Mouse (Mus musculus) kidney, embryonic 16.5 days (tissue): Measurements from ENCODE around the gene Nsg2. TPM values are rescaled to one million over a fixed set of nuclear protein-coding genes. Genes with fewer than 3 reads are reported as not detected.

Source experiments
- ATAC-seq: fragments of 200-750 bp; cut with Nextera tagmentation; 2 replicates; pipeline ENCODE4 v1.8.0; 2017; ENCODE audit warnings: moderate TSS enrichment; ENCODE audit not compliant: low FRiP score, low TSS enrichment
- H3K27ac ChIP-seq: fragments of 300-500 bp; sonication (generic); 2 replicates; pipeline ENCODE4 v1.5.1; 2014; ENCODE audit warnings: low read length
- H3K27me3 ChIP-seq: fragments of 300-500 bp; sonication (generic); 2 replicates; pipeline ENCODE4 v1.6.1; 2014; ENCODE audit warnings: low read length, control low read depth, mixed read lengths; ENCODE audit not compliant: insufficient read depth
- H3K36me3 ChIP-seq: fragments of 300-500 bp; sonication (generic); 2 replicates; pipeline ENCODE4 v1.6.1; 2014; ENCODE audit warnings: low read length, control low read depth, mixed read lengths; ENCODE audit not compliant: insufficient read depth
- H3K4me1 ChIP-seq: fragments of 300-500 bp; sonication (generic); 2 replicates; pipeline ENCODE4 v1.6.1; 2014; ENCODE audit warnings: low read length, control low read depth, mixed read lengths; ENCODE audit not compliant: insufficient read depth
- H3K4me2 ChIP-seq: fragments of 300-500 bp; sonication (generic); replicated peaks from 2 replicates; pipeline ENCODE4 v1.6.1; 2014; ENCODE audit warnings: low read depth, low read length
- H3K4me3 ChIP-seq: fragments of 300-500 bp; sonication (generic); 2 replicates; pipeline ENCODE4 v1.5.1; 2014; ENCODE audit warnings: mild to moderate bottlenecking, low read length
- H3K9ac ChIP-seq: fragments of 300-500 bp; sonication (generic); replicated peaks from 2 replicates; pipeline ENCODE4 v1.6.1; 2014; ENCODE audit warnings: low read length
- H3K9me3 ChIP-seq: fragments of 300-500 bp; sonication (generic); 2 replicates; pipeline ENCODE4 v1.6.1; 2016; ENCODE audit warnings: low read length, control low read depth
- WGBS: fragments of 180-500 bp; shearing (Covaris S2); extraction: QIAGEN DNeasy Blood & Tissue Kit; methylation state at CpG from one replicate; pipeline ENCODE4 v1.1.7; 2014; 5-methylcytosine and 5-hydroxymethylcytosine counted together
- polyA plus RNA-seq: library from polyadenylated mRNA; unstranded; fragments of >200 nt; fragmentation: Nextera tagmentation; extraction: Ambion mirVana; gene quantifications from 2 replicates; pipeline ENCODE4 v1.2.1, GENCODE M21; 2015

Gene Nsg2
- polyA plus RNA-seq, 1 experiment from 2014 or later = 5.9 TPM

DNA sequence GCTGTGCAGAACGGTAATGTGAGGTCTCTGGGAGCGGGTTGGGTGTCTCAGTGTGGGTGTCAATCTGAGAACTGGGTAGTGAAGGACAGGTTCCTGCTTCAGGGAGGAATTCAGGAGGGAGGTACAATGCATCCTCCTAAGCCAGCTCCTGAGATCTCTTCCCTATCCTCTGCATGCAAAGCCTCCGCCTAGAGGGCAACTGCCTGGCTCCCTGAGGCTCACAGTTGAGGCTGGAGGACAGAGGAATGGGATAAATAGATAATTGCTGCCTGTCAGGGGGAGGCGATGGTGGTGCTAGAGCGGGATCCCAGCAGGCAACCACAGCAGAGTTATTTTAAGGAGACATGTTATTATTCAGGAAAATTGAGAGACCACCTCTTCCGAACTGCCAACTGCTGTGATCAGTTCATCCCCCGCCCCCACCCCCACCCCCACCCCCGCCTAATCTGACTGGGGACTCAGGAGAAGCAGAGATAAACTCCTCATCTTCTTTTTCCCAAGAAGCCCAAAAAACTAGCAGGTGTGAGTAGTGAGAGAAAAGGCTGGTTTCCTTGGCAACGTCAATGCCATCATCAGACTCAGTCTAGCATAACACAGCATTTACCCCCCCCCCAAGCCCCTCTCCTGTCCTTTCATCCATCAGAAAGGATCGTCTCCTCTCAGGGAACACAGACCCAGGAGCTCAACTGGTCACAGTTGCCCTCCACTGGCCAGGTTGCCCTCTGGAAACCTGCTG lies 63.7 kb downstream of the Nsg2 start:
- Histone ChIP-seq H3K4me1 (no peaks in the 10 kb centered on the region), H3K27me3 (no peaks in the 10 kb centered on the region), H3K4me2 (no peak overlapping the region), H3K9me3 (no peaks in the 10 kb centered on the region), H3K4me3 (no peak overlapping the region), H3K9ac (no peak overlapping the region), H3K36me3 (no peaks in the 10 kb centered on the region), H3K27ac (no peak overlapping the region)
- no peak for ATAC-seq
- 27% methylated on average over 10 of the region's 10 CpGs for WGBS

DNA sequence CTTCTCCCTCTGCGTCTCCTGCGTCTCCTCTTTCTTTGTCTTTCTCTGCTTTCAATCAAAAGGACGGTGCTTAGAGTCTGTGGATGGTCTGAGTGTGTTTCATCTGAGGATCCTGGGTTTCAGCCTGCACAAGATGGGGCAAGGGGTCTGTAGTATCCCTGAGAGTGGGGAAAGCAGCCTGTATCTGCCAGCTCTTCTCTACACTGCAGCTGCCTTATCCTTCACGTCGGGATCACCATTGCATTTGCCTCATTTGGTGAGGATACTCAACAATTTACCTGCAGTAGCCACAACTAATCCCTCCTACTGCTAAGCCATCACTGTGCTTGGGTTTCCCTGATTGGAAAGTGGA lies 64.2 kb downstream of the Nsg2 start:
- Histone ChIP-seq H3K9ac (no peak overlapping the region), H3K36me3 (no peaks in the 10 kb centered on the region), H3K27me3 (no peaks in the 10 kb centered on the region), H3K4me3 (no peak overlapping the region), H3K9me3 (no peaks in the 10 kb centered on the region), H3K27ac (no peak overlapping the region), H3K4me1 (no peaks in the 10 kb centered on the region), H3K4me2 (no peak overlapping the region)
- ATAC-seq = no peak
- WGBS = 29% methylated on average over 5 of the region's 5 CpGs

DNA sequence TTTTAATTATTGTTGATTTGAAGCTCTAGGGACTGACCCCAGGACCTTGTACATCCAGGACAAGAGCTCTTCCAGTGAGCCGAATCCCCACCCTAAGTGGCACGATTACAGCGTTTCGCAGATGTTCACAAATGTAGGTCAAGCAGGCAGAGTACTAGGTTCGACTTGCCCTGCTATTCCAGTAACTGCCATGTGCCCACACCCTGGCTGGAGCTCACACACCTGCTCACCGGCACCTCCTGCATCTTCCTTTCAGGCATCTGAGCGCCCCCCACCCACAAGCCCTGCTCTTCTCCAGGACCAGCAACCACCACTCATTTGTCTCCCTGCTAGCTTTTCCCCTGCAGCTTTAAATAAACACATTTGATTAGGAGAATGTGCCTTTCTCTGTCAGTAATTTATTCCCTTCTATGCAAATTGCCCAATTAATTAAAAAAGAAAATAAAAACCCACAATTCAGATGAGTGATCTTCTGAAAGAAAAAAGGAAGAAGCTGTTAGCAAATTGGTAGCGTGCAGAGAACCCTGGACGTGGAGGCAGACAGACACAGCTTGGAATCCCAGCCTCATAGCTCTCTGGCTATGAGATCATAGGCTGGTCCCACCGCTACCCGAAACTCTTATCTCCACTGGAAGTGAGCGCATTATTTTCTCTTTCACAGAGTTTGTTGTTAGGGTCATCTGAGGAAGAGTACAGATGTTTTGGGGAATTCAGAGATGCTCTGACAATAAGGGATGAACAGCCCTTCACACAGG lies 68.7 kb downstream of the Nsg2 start:
- H3K4me2 ChIP-seq = no peak overlapping the region
- 77% methylated on average over 12 of the region's 12 CpGs for WGBS
- no peaks in the 10 kb centered on the region for H3K4me1 ChIP-seq
- no peaks in the 10 kb centered on the region for H3K9me3 ChIP-seq
- no peak overlapping the region for H3K9ac ChIP-seq
- ATAC-seq = no peak
- no peaks in the 10 kb centered on the region for H3K27me3 ChIP-seq
- H3K27ac ChIP-seq = no peak overlapping the region
- no peaks in the 10 kb centered on the region for H3K36me3 ChIP-seq
- H3K4me3 ChIP-seq = no peak overlapping the region

DNA sequence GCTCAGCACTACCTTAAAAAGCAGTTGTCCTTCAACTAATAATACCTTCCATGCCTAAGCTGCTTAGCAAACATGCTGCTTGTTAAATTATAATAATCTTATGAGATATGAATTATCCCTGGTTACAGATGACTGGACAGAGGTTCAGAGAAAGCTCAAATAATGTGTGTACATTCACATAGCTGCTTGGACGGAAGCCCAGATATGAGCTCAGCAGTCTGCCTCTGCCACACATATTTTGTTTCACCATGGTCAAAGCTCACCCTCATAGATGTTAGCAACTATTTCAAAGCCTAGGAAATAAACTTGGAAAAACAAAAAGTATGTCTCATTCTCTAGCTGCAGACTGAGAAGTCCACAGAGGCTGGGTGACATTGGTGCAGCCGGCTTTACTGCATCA lies 74.9 kb downstream of the Nsg2 start:
- peak; percentile 63 for ATAC-seq

DNA sequence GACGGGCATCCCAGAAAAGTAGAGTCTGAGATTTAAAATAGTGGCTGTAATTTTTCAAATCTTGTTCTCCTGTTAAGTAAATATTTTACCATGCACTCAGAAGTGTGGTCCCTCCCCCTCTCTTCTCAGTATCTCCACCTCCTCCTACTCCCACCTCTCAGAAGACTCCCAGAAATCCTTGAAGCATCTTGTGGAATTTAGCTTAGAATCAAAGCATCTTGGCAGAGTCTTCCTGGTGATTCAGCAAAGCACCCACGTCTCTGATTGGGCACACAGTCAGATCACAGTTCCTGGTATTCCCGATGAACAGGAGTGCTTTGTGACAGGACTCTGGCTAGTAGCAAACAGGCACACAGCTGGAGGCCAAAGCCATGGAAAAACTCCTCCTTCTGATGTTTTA lies 83.2 kb downstream of the Nsg2 start:
- WGBS = 61% methylated on average over 3 of the region's 3 CpGs
- H3K27me3 ChIP-seq = no peaks in the 10 kb centered on the region
- H3K36me3 ChIP-seq = no peaks in the 10 kb centered on the region
- H3K9ac ChIP-seq = no peak overlapping the region
- H3K4me3 ChIP-seq = no peak overlapping the region
- ATAC-seq = no peak
- no peaks in the 10 kb centered on the region for H3K4me1 ChIP-seq
- H3K9me3 ChIP-seq = no peaks in the 10 kb centered on the region
- no peak overlapping the region for H3K4me2 ChIP-seq
- H3K27ac ChIP-seq = no peak overlapping the region

More for the DNA sequence above, 74.9 kb downstream of the Nsg2 start:
- Histone ChIP-seq H3K4me2 (no peak overlapping the region), H3K36me3 (no peaks in the 10 kb centered on the region), H3K9me3 (no peaks in the 10 kb centered on the region), H3K9ac (no peak overlapping the region), H3K27me3 (no peaks in the 10 kb centered on the region), H3K4me3 (no peak overlapping the region), H3K4me1 (peaks cover 13% of the 10 kb centered on the region; the same call in 1 of the 2 replicates), H3K27ac (peak overlapping the region; percentile 36)
- WGBS = 60% methylated on average over 2 of the region's 2 CpGs

DNA sequence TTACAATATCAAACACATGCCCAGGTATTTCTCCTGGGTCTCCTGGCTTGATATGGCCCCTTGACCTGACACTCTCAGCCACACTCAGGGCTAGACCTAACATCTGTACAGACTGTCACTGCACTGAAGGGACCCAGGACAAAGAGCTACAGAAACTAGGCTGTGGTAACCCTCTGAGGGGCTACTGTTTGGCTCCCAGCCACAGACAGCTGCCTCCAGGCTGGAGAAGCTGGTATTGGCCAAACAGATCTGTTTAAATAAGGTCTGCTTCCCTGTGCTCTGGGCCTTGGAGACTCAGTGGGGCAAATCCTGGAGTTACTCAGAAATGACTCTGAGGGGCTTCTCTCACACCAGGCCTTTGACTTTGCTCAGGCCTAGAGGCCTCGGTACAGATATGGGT lies 86.3 kb downstream of the Nsg2 start:
- H3K4me3 ChIP-seq = no peak overlapping the region
- no peak for ATAC-seq
- no peak overlapping the region for H3K4me2 ChIP-seq
- H3K9me3 ChIP-seq = no peaks in the 10 kb centered on the region
- H3K9ac ChIP-seq = no peak overlapping the region
- no peaks in the 10 kb centered on the region for H3K36me3 ChIP-seq
- H3K4me1 ChIP-seq = no peaks in the 10 kb centered on the region
- H3K27me3 ChIP-seq = no peaks in the 10 kb centered on the region
- 90% methylated on average over 1 of the region's 1 CpGs for WGBS
- H3K27ac ChIP-seq = no peak overlapping the region

DNA sequence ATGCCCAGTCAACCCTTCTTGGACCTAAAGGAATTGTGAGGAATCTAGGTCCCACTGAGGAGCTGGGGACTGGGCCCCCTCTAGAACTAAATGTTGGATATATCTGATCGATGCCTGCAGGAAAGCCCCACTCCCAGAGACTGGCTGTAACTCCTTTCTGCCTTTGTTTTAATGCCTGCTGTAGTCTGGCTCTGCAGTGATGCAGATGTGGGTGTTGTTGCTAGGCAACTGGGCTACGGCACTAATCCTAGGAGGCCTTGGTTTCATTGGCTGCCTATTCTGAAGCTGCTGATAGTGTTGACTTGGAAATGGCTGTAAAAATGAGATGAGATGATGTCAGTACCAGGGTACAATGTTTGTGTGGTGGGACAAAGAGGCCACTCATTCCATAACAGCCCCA lies 87.1 kb downstream of the Nsg2 start:
- no peak overlapping the region for H3K27ac ChIP-seq
- 25% methylated on average over 2 of the region's 2 CpGs for WGBS

DNA sequence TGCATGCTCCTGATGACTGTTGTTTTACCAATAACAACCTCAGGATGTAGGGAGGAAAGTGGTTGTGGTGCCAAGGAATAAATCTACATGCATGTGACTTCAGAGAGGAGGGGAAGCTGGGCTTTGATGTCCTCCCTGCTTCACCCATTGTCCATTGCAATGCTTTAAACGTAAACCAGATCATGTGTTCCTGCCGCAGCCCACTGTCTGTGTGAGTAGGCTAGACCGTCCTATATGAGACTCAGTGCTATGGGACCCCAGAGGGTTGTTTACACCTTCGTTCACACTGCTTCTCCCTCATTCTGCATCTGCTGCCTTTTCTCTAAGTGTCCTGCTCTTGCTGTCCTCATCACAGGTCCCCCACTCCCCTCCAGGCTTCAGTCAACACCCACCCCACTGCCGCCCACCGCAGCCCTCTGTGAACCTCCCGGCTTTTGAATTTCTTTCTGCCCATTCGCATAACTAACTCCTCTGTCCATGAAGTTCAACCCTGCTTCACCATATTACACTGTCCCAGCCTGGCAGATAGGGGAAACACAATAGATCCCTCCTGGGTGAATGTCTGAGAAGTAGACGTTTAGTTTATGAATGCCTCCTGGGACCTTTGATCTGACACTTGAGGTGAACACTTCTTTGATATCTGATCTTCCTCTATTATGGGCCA lies 87.6 kb downstream of the Nsg2 start:
- 69% methylated on average over 9 of the region's 9 CpGs for WGBS
- no peak for ATAC-seq
- H3K9me3 ChIP-seq = no peaks in the 10 kb centered on the region
- no peak overlapping the region for H3K4me2 ChIP-seq
- no peak overlapping the region for H3K27ac ChIP-seq
- no peak overlapping the region for H3K9ac ChIP-seq
- H3K4me1 ChIP-seq = no peaks in the 10 kb centered on the region
- no peaks in the 10 kb centered on the region for H3K27me3 ChIP-seq
- H3K36me3 ChIP-seq = no peaks in the 10 kb centered on the region
- H3K4me3 ChIP-seq = no peak overlapping the region

More for the DNA sequence above, 87.1 kb downstream of the Nsg2 start:
- no peak for ATAC-seq
- no peak overlapping the region for H3K4me3 ChIP-seq
- H3K4me1 ChIP-seq = no peaks in the 10 kb centered on the region
- H3K9ac ChIP-seq = no peak overlapping the region
- H3K36me3 ChIP-seq = no peaks in the 10 kb centered on the region
- H3K4me2 ChIP-seq = no peak overlapping the region
- H3K9me3 ChIP-seq = no peaks in the 10 kb centered on the region
- no peaks in the 10 kb centered on the region for H3K27me3 ChIP-seq

DNA sequence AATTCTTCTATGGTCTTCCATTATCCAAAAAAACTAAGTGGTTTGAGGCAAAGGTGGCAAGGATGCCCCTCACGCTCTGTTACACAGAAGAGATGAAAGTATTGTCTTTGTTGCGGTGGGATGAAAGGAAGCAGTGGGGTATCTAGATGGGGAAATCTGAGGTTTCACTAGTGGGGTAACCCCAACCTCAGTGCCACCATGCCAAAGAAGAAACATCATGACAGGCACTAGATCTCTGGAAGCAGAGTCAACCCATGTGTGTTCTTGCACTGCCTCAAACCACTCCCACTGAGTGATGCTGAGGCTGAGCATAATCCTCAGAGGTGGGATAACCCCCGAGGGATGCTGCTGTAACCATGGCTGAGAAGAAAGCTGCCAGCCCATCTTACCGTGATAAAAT lies 95.5 kb downstream of the Nsg2 start:
- H3K27me3 ChIP-seq = no peaks in the 10 kb centered on the region
- ATAC-seq = no peak

DNA sequence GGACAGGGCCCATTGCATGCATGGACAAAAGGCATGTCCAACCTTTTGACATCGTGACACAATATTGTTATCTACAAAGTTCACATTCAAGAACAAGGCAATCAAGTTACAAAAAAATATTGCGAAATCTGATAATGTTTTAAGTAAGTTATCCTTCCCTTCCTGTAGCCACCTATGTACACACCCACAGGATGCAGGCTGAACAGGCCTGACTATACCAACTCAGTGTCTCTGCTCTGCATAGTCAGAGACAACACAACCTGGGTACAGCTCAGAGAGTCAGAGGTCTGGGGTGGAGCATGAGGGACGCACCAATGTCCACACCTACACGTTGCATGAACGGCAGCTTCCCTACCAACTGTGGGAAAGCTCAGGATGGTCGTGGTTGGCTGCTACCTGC lies 96.1 kb downstream of the Nsg2 start:
- Histone ChIP-seq H3K9ac (no peak overlapping the region), H3K4me2 (no peak overlapping the region), H3K36me3 (no peaks in the 10 kb centered on the region), H3K27ac (no peak overlapping the region), H3K4me3 (no peak overlapping the region), H3K27me3 (no peaks in the 10 kb centered on the region), H3K9me3 (no peaks in the 10 kb centered on the region), H3K4me1 (no peaks in the 10 kb centered on the region; the same call in 1 of the 2 replicates)
- WGBS = 80% methylated on average over 6 of the region's 6 CpGs
- ATAC-seq = no peak

More for the DNA sequence above, 95.5 kb downstream of the Nsg2 start:
- no peak overlapping the region for H3K4me3 ChIP-seq
- no peaks in the 10 kb centered on the region for H3K36me3 ChIP-seq
- H3K9me3 ChIP-seq = no peaks in the 10 kb centered on the region
- H3K9ac ChIP-seq = no peak overlapping the region
- H3K4me2 ChIP-seq = no peak overlapping the region
- H3K4me1 ChIP-seq = no peaks in the 10 kb centered on the region
- no peak overlapping the region for H3K27ac ChIP-seq
- 68% methylated on average over 4 of the region's 4 CpGs for WGBS
